Mouse (Mus musculus): Measurements from ENCODE around the gene Vdac2. TPM values are rescaled to one million over a fixed set of nuclear protein-coding genes. Genes with fewer than 3 reads are reported as not detected.

The Vdac2 gene
- total RNA-seq, 2 experiments from 2014 or later = 304 to 312 TPM

DNA sequence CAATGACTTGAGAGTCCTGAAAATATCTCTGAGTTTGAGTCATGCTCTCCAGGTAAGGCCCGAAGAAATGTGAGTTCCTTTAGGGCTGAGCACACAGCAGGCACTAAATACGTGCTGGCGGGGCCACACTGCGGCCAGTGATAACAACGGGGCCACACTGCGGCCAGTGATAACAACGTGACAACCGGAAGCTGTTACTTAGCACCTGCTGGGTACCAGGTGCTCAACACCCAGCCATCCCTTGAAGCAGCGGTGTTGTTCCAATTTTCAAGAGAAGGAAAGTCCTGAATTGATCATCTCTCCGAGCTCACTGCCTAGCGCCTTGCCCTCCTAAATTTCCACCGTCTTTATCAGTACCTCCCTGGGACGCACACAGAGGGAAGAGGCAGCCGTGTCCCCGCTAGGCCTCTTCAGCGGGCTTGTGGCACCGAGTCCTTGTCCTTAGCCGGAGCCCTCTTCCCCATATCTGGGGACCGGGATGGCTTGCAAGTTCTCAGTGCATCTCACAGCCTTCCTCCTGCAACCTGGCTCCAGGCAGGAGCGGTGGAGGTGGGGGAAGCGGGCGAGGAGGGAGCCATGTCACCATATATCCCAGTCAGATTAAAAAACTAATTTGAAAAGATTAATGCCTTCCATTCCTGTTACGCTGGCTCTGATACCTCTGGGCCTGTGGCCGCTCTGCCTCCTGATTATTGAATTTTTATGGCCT is 25.5 kb downstream of the Vdac2 start:
- no peak for DNase-seq (ENCODE audit: low spot score)

DNA sequence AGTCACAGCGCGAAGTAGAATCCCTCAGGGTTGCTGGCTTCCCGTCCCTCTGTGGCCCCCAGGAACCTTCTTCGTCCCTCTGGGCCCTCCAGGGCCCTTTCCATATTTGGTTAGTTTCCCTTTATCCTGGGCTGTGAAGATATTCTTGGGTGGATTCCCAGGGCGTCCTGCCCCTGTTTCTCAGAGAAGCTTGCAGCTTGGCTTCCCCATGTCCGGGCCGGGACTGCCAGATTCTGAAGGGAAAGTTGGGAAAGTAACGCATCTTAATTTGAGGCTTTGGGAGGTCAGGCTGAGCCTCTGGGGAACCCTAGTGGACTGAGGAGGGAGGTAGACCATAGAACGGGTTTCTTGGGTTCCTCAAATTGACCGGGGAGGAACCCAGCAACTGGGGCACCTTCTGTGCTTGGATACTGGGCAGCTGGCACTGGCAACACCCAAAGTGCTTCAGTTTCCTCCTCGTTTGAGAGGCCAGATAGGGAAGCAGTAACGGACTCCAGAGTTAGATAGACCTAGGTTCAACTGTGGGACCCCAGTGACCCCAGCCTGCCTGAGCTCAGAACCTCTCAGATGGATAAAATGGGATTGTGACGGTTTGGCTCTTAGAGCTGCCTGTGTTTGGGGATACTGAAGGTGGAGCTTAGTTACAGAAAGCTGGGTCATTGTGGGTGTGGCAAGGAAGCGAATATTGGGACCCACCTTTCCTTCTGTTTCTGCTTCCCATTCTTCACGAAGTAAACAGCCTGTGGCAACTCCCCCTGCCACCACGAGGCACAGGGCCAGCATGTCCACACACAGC is 27.2 kb downstream of the Vdac2 start:
- peak; percentile 46 for DNase-seq (ENCODE audit: low spot score)

DNA sequence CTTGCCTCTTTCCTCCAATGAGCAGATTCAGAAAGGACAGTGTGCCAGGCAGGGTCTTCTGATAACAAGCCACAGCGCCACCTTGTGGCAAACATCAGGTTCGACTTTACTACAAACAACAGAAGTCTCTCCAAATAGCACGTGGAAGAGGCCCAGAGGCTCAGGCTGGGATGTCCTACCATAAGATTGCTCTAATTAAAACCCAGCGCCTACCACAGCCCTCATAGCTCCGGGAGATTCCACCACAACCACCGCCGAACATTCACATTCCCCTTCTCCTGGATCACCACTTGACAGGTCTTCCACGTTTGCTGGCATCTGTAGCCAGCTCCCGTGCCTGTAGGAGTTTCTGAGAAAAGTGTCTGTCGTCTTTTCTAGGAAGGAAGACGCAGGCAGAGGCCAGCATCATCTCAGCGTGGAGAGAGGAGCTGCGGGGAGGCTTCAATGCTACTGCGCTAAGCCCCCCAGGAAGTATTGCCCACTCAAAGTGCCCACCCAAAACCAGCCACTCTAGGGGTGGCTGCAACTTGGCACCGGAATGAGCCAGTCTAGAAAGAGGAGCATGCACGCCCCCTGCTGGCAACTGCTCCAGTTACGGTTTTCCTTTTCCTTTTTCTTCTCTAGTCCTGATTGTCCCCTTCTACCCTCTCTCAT is 28.5 kb downstream of the Vdac2 start:
- peak; percentile 72 for DNase-seq (ENCODE audit: low spot score)

DNA sequence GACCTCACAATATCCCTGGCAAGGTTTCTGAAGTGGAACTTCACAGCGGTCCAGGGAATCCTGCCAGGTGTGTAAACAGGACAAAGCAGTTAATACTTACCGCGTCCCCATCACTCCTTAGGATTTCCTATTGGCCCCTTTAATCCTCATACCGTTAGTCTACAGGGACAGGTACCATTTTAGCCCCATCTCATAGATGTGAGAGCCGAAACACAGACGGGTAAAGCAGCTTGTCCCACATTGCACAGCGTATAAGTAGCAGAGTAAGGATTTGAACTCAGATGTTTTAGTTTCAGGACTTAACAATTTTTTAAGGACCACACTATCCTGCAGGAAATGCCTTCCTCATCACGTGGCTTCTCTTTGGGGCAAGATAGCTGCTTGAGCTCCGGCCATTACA is 29.2 kb downstream of the Vdac2 start:
- no peak for DNase-seq (ENCODE audit: low spot score)

DNA sequence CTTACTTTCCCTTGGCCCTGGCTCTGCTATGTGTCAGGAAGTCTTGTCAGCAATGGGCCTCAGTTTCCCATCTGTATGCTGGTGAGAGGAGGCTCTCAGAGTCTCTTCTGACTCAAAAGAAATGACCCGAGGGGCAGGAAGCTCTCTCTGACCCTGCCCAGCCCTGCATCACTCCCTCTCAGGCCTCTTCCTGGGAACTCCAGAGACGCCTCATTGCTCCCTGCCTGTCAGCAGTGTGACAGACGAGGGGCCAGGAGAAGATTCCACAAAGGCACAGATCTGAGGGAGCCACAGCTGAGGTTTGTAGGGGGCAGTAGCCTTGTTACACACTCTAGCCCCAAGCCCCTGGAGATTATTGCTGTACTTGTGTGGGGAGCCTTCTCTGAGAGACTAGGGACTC is 30.9 kb downstream of the Vdac2 start:
- DNase-seq (ENCODE audit: low spot score) = no peak

DNA sequence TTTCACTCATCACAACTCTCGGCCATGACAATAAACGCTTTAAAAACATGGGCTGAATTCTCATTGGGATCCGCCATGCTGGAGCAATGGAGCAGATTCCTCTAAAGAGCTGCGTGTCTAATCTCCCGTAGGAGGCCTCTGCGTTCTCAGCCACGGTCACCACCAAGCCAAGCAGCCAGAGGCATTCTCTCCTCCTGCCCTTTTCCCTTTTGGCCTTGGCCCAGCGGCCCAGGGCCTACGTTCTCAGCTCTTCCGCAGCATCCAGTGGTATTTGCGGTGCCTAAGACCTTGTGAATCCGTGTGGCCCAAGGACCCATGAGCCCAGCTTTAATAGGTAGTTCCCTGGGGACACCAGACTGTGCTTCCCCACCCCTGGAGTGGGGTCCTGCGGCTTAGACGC is 31.8 kb downstream of the Vdac2 start:
- no peak for DNase-seq (ENCODE audit: low spot score)

DNA sequence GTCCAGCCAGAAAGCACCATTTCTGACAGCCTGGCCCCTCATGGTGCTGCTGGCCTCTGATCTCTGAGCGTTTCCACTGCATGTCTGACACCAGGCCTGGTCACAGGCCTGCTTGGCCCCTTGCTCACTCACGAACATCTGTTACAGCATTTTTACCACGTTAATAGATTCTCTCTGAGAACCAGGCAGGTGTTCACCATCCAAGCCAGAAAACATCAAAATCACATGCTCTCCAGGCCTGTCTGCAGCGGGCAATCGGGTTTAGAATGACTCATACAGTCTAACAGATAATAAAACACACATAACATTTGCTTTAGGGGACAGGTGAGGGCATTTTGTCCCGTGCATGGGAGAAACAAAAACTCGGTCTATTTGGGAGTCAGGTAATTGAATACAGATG is 41.3 kb downstream of the Vdac2 start:
- DNase-seq (ENCODE audit: low spot score) = no peak

DNA sequence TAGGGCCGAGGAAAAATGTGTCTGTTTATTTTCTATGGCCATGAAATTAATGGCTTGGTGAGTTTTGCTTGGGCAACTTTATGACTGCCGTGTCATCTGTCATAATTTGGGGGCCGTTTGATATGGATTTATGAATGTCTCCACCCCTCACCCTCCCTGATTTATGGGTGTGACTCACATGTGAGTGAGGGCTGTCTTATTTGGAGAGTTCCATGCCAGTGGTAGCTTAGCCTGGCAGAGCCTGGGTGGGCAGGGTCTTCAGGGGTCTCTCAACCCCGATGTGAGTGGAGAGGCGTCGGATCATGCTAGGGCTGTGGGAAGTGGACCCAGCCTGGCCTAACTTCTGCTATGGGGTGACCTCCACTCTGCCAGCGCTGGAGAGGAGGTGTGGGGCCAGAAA is 41.8 kb downstream of the Vdac2 start:
- no peak for DNase-seq (ENCODE audit: low spot score)

DNA sequence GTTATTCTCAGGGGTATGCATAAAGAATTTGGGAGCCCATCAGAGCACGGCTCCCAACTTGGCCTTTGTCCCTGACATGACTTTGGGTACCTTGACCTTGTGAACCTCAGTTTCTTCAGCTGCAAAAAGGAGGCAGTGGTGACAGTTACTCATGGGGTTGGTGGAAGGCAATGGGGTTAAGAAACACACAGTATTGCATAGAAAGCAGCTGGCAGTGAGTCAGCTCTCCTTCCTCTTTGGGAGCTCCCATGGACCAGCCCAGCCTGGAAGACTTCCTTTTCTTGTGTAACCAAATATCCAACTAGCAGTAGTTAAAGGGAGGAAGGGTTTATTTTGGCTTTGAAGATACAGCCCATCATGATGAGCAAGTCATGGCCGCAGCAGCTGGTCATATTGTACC is 65.4 kb downstream of the Vdac2 start:
- no peak for DNase-seq (ENCODE audit: low spot score)

DNA sequence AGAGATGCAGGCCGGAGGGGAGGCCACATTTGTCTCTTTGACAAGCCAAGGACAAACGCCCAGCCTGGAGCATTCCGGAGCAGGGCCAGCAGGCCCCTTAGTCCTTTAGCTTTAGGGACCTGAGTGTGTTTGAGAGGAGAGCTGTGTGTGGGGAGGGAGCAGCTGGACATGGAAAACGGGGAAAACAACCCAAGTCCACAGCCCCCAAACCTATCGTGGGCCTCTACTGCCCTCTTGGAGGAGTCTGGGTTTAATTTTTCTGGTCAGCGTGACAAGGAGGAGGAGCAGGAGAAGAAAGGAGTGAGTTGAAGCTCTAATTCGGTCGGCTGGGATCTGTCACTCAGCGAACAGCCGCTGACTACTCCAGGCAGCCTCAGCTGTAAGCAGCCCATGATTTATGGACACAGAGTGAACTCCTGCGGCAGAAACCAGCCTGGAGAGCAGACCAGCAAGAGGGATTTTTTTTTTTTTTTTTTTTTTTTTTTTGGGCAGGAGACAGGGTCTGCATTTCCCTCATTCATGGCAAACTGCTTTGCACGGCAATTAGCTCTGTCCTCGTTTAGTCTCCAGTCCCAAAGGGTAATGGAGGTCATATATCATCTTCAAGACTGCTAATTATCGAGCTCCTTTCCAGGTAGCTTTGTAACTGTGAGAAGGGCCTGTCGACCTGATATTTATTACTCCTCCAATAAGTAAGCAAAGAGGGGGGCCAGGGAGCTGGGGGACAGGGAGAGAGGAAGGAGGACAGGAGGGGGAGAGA is 66.7 kb downstream of the Vdac2 start:
- no peak for DNase-seq (ENCODE audit: low spot score)

DNA sequence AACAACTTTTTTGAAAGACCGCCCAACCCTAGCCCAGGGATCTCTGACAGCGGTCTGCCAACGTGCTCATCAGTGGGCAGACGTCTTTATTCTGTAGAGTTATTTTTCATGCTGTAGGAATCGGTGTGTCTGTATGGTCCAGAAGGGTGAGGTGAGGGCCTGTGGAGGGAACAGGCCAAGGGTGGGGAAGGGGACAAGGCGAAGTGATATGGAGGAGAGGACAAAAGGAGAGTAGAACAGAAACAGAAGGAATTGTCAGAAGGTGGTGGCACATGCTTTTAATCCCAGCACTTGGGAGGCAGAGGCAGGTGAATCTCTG is 67.3 kb downstream of the Vdac2 start:
- DNase-seq (ENCODE audit: low spot score) = no peak

Other genes starting within 250 kb of the Vdac2 start
- gene Dupd1, start 110.7 kb upstream of the Vdac2 start, total RNA-seq (2021) = 10 to 100 TPM; 33.4 to 36.0 TPM
- gene Samd8, start 74.7 kb upstream of the Vdac2 start, total RNA-seq (2021) = 10 to 100 TPM; 62.7 to 63.1 TPM
- gene Dusp13, start 74.1 kb upstream of the Vdac2 start, total RNA-seq (2021) = 100 to 1,000 TPM; 215 to 238 TPM
- gene Comtd1, start 23.7 kb downstream of the Vdac2 start, total RNA-seq (2021) = 10 to 100 TPM in 1 of 2 experiments, 1 to 10 TPM in 1; 6.1 to 11.3 TPM
- gene Zfp503, start 164.4 kb downstream of the Vdac2 start, total RNA-seq (2021) = 1 to 10 TPM; 4.7 to 7.6 TPM
- gene Lrmda, start 194.5 kb downstream of the Vdac2 start, total RNA-seq (2021) = 1 to 10 TPM; 2.3 to 3.1 TPM